Mouse (Mus musculus): ENCODE data around the gene Tspan12. TPM values are rescaled to one million over a fixed set of nuclear protein-coding genes. Genes with fewer than 3 reads are reported as not detected.

Gene Tspan12
- polyA plus RNA-seq, 1 experiment = 8.2 TPM

DNA sequence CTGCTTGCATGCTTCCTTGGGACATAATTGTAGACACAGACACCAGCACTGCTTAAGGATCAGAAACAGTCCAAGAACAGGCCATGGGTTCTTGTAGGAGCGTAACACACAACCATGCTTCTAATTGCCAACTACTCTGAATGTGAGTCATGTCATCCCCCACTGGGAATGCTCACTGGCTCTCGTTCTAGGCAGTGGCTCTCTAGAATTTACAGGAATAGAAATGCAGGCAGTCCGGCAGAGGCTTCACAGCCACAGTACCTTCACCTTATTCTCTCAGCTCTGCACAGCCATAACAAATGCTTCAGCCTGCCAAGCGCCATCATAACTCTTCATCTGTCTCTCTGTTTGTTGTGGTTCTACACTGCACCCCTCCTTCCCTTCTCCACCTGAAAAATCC lies 23.9 kb downstream of the Tspan12 start:
- TF ChIP-seq CTCF (IDR thresholded peaks at IDR 0.05; ENCODE audit: control insufficient read depth, insufficient read depth, insufficient read length) = no peak
- no peak for TF ChIP-seq MYOD1 (IDR thresholded peaks at IDR 0.05; ENCODE audit: control insufficient read depth, insufficient read length, low read depth)
- TF ChIP-seq USF1 (IDR thresholded peaks at IDR 0.05; ENCODE audit: low read depth) = no peak
- no peak for TF ChIP-seq MAX (IDR thresholded peaks at IDR 0.05)
- TF ChIP-seq MYOG (IDR thresholded peaks at IDR 0.05; ENCODE audit: control insufficient read depth, extremely low read depth, insufficient read length) = no peak
- no peak for TF ChIP-seq FOSL1 (IDR thresholded peaks at IDR 0.05; ENCODE audit: insufficient read depth, low read length, poor library complexity, severe bottlenecking)
- TF ChIP-seq CEBPB (IDR thresholded peaks at IDR 0.05; ENCODE audit: low read depth) = no peak
- no peak overlapping the region for H3K4me3 ChIP-seq (ENCODE audit: insufficient read depth, poor library complexity, severe bottlenecking)

DNA sequence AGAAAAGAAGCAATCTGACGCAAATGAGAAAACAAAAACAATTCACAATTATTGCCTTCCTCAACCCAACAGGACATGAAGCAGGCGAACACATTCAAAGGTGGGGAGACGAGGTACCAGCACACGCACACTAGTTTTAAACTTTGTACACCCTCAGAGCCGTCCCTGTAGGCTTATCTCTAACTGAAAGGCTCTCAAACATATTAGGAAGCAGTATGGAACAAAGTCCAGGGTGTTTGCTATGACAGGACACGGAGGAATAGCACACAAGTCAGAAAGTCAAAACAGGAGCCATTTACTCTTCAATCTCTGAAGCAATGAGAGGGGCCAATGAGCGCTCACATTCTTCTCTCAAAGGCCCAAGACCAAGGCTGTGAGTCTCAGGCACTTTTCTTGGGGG lies 24.3 kb downstream of the Tspan12 start:
- Histone ChIP-seq H3K79me2 (ENCODE audit: control insufficient read depth, insufficient read depth) (no peaks in the 10 kb centered on the region), H3ac (ENCODE audit: control insufficient read depth, insufficient read length, low read depth) (no peak overlapping the region), H3K79me3 (ENCODE audit: low read depth) (no peaks in the 10 kb centered on the region), H3K4me3 (ENCODE audit: insufficient read depth, poor library complexity, severe bottlenecking) (no peak overlapping the region), H3K36me3 (ENCODE audit: control insufficient read depth, insufficient read depth) (no peaks in the 10 kb centered on the region), H3K27me3 (ENCODE audit: control insufficient read depth, insufficient read depth, insufficient read length) (no peaks in the 10 kb centered on the region)
- TF ChIP-seq CTCF (IDR thresholded peaks at IDR 0.05; ENCODE audit: control insufficient read depth, insufficient read depth, insufficient read length) (no peak), MAX (IDR thresholded peaks at IDR 0.05) (no peak), MYOD1 (IDR thresholded peaks at IDR 0.05; ENCODE audit: control insufficient read depth, insufficient read length, low read depth) (no peak), FOSL1 (IDR thresholded peaks at IDR 0.05; ENCODE audit: insufficient read depth, low read length, poor library complexity, severe bottlenecking) (no peak), CEBPB (IDR thresholded peaks at IDR 0.05; ENCODE audit: low read depth) (no peak), USF1 (IDR thresholded peaks at IDR 0.05; ENCODE audit: low read depth) (no peak), MYOG (IDR thresholded peaks at IDR 0.05; ENCODE audit: control insufficient read depth, extremely low read depth, insufficient read length) (no peak)

More for the DNA sequence above, 23.9 kb downstream of the Tspan12 start:
- Histone ChIP-seq H3K79me3 (ENCODE audit: low read depth) (no peaks in the 10 kb centered on the region), H3ac (ENCODE audit: control insufficient read depth, insufficient read length, low read depth) (no peak overlapping the region), H3K27me3 (ENCODE audit: control insufficient read depth, insufficient read depth, insufficient read length) (no peaks in the 10 kb centered on the region), H3K79me2 (ENCODE audit: control insufficient read depth, insufficient read depth) (no peaks in the 10 kb centered on the region), H3K36me3 (ENCODE audit: control insufficient read depth, insufficient read depth) (no peaks in the 10 kb centered on the region)

DNA sequence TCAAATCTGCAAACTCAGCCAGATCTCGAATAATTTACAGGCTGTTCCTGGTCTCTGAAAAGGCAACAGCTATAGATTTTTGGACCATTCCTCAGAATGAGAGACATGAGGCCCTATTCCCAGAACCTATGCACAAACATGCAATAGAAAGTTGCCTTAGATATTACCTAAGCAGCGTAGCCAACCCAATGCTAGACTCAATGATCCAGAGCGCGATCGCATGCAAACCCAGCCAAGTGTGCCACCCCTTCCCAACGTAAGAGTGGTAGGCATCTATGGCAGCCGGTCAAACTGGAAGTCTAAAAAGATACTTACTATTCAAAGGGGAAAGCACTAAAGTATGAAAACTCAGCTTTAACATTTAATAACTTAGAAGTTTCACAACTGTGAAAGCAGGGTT lies 28.6 kb downstream of the Tspan12 start:
- Histone ChIP-seq H3ac (ENCODE audit: control insufficient read depth, insufficient read length, low read depth) (no peak overlapping the region), H3K79me3 (ENCODE audit: low read depth) (no peaks in the 10 kb centered on the region), H3K27me3 (ENCODE audit: control insufficient read depth, insufficient read depth, insufficient read length) (no peaks in the 10 kb centered on the region), H3K4me3 (ENCODE audit: insufficient read depth, poor library complexity, severe bottlenecking) (no peak overlapping the region), H3K36me3 (ENCODE audit: control insufficient read depth, insufficient read depth) (no peaks in the 10 kb centered on the region), H3K79me2 (ENCODE audit: control insufficient read depth, insufficient read depth) (no peaks in the 10 kb centered on the region)
- TF ChIP-seq FOSL1 (IDR thresholded peaks at IDR 0.05; ENCODE audit: insufficient read depth, low read length, poor library complexity, severe bottlenecking) (no peak), MYOD1 (IDR thresholded peaks at IDR 0.05; ENCODE audit: control insufficient read depth, insufficient read length, low read depth) (no peak), MAX (IDR thresholded peaks at IDR 0.05) (no peak), USF1 (IDR thresholded peaks at IDR 0.05; ENCODE audit: low read depth) (no peak), CTCF (IDR thresholded peaks at IDR 0.05; ENCODE audit: control insufficient read depth, insufficient read depth, insufficient read length) (no peak), MYOG (IDR thresholded peaks at IDR 0.05; ENCODE audit: control insufficient read depth, extremely low read depth, insufficient read length) (no peak)

DNA sequence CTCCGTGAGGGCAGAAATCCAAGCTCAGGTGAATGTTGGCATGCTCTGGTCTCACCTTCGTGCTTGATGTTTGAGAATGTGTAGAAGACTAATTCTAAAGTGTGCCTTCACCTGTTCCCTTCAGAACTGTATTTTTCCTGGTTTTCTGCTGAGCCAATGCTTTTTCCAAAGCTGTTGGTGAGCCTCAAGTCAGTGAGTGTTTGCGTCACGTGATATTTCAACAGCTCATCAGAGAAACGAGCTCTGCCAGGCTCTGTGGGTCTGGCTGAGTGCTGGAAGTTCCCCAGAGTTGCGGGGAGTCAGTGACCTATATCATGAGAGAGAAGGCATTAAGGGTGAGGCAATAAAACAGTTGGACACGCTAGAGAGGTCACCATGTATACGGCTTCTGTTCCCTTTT lies 29.0 kb downstream of the Tspan12 start:
- Histone ChIP-seq H3K79me3 (ENCODE audit: low read depth) (no peaks in the 10 kb centered on the region), H3K36me3 (ENCODE audit: control insufficient read depth, insufficient read depth) (no peaks in the 10 kb centered on the region), H3K4me3 (ENCODE audit: insufficient read depth, poor library complexity, severe bottlenecking) (no peak overlapping the region), H3K79me2 (ENCODE audit: control insufficient read depth, insufficient read depth) (no peaks in the 10 kb centered on the region), H3K27me3 (ENCODE audit: control insufficient read depth, insufficient read depth, insufficient read length) (no peaks in the 10 kb centered on the region), H3ac (ENCODE audit: control insufficient read depth, insufficient read length, low read depth) (no peak overlapping the region)
- TF ChIP-seq CEBPB (IDR thresholded peaks at IDR 0.05; ENCODE audit: low read depth) = no peak
- no peak for TF ChIP-seq MAX (IDR thresholded peaks at IDR 0.05)
- TF ChIP-seq USF1 (IDR thresholded peaks at IDR 0.05; ENCODE audit: low read depth) = no peak
- no peak for TF ChIP-seq MYOD1 (IDR thresholded peaks at IDR 0.05; ENCODE audit: control insufficient read depth, insufficient read length, low read depth)
- no peak for TF ChIP-seq FOSL1 (IDR thresholded peaks at IDR 0.05; ENCODE audit: insufficient read depth, low read length, poor library complexity, severe bottlenecking)
- TF ChIP-seq CTCF (IDR thresholded peaks at IDR 0.05; ENCODE audit: control insufficient read depth, insufficient read depth, insufficient read length) = no peak
- no peak for TF ChIP-seq MYOG (IDR thresholded peaks at IDR 0.05; ENCODE audit: control insufficient read depth, extremely low read depth, insufficient read length)

DNA sequence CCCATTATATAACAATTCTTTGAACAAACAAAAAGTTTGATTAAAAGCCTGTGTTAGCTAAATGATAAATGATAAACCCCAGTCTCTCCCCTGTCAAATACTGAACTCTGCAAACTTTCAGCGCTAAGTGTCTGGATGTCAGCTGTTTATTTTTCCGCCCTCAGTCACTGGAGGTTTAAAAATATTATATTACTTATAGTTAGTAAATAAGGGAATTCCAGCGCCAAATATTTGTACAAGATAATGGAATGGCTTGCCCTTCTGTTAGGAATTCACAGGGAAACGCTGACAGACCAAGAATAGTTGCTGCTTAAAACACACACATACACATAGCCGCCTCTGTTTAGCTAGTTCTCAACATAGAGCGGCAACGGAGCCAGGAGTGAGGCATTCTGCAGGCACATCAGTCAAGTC lies 29.6 kb downstream of the Tspan12 start:
- Histone ChIP-seq H3ac (ENCODE audit: control insufficient read depth, insufficient read length, low read depth) (no peak overlapping the region), H3K36me3 (ENCODE audit: control insufficient read depth, insufficient read depth) (no peaks in the 10 kb centered on the region), H3K4me3 (ENCODE audit: insufficient read depth, poor library complexity, severe bottlenecking) (no peak overlapping the region), H3K27me3 (ENCODE audit: control insufficient read depth, insufficient read depth, insufficient read length) (no peaks in the 10 kb centered on the region), H3K79me2 (ENCODE audit: control insufficient read depth, insufficient read depth) (no peaks in the 10 kb centered on the region), H3K79me3 (ENCODE audit: low read depth) (no peaks in the 10 kb centered on the region)
- TF ChIP-seq CTCF (IDR thresholded peaks at IDR 0.05; ENCODE audit: control insufficient read depth, insufficient read depth, insufficient read length) (no peak), CEBPB (IDR thresholded peaks at IDR 0.05; ENCODE audit: low read depth) (no peak), MYOG (IDR thresholded peaks at IDR 0.05; ENCODE audit: control insufficient read depth, extremely low read depth, insufficient read length) (no peak), FOSL1 (IDR thresholded peaks at IDR 0.05; ENCODE audit: insufficient read depth, low read length, poor library complexity, severe bottlenecking) (no peak), MAX (IDR thresholded peaks at IDR 0.05) (no peak), MYOD1 (IDR thresholded peaks at IDR 0.05; ENCODE audit: control insufficient read depth, insufficient read length, low read depth) (no peak), USF1 (IDR thresholded peaks at IDR 0.05; ENCODE audit: low read depth) (no peak)

Data from C2C12 (cell line).